ENCODE assay signal across 35 mouse cellular contexts in the genomic region with DNA sequence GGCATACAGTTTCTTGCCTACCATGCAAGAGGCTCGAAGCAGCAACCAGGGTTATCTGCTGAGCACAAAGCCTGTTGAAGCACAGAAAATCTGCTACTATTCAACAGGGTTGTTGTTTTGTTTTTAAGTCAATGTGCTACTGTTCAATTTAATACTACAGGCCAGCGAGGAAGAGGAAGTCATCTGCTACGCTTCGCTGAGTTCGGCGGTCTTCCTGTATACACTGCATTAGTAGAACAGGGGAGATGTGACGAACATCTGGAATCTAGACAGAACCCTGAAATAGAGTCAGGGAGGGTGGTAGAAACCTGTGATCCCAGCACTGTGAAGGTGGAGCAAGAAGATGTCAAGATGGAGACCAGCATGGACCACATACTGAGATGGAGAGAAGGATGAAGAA. TPM values are rescaled to one million over a fixed set of nuclear protein-coding genes. Genes with fewer than 3 reads are reported as not detected.
DNase-seq lines count a peak whose midpoint lies in the region; ATAC-seq and TF ChIP-seq lines count a peak whose summit lies in the region.
"Had no signal": no experiment of that assay in that cellular context is flagged by ENCODE, and none has a peak within 500 bp of the region (broad histone marks: within the 10 kb centered on the region; RNA-seq: fewer than 3 reads in every experiment).

No protein-coding gene starts in this region.

- no peak for TF ChIP-seq CTCF in G1E (IDR thresholded peaks at IDR 0.05; ENCODE audit: low read depth, low read length)

- ATAC-seq in G1E (ENCODE audit: extremely low read depth, insufficient number of reproducible peaks, low FRiP score, poor library complexity, severe bottlenecking), result peak; percentile 78
- ATAC-seq: activated CD4-positive, CD25-positive, alpha-beta regulatory T cell, adult 4 months; forebrain, embryonic 15.5 days; hindbrain, postnatal 0 days; inflammation-experienced regulatory T-cells, adult 6 months had no signal

- DNase-seq in spleen, adult 12 weeks (ENCODE audit: low spot score), result peak; percentile 18
- DNase-seq in spleen, postnatal 4 days (ENCODE audit: low spot score in 2 of 2), result no peak
- DNase-seq in G1E (ENCODE audit: low spot score), result no peak
- peak; percentile 45 to 59 for DNase-seq in spleen, adult 18-20 months
- DNase-seq in splenic B cell, adult 2 months (ENCODE audit: low read depth, low spot score), result peak; percentile 79
- no peak for DNase-seq in layer of hippocampus, postnatal 25 days (ENCODE audit: extremely low spot score in 1 of 2, low spot score in 1 of 2)
- DNase-seq in retina, postnatal 1 day, result no peak
- DNase-seq in adrenal gland, postnatal 36 days, result no peak
- DNase-seq: adrenal gland, adult 8-10 months; adrenal gland, postnatal 25 days; cerebellum, adult 11 months; cerebellum, adult 2 months; cerebellum, postnatal 10 days; cerebellum, postnatal 36 days; embryo, embryonic 11 days; gastrocnemius, postnatal 10 days; gastrocnemius, postnatal 36 days; heart, adult 2 months; heart, postnatal 14 days; heart, postnatal 4 days had no signal

- peaks cover 24% of the 10 kb centered on the region; the same call in 1 of the 2 replicates for H3K27me3 ChIP-seq in G1E (ENCODE audit: insufficient read depth, low read length)
- no peaks in the 10 kb centered on the region for H3K27me3 ChIP-seq in splenic B cell, adult 2 months (ENCODE audit: control insufficient read depth, insufficient read depth, low read length, poor library complexity, severe bottlenecking)
- H3K27me3 ChIP-seq: embryonic facial prominence, embryonic 13.5 days; forebrain, embryonic 12.5 days; forebrain, embryonic 15.5 days; heart, embryonic 13.5 days had no signal

- H3K9me3 ChIP-seq in G1E (replicated peaks), result no peaks in the 10 kb centered on the region
- H3K9me3 ChIP-seq: embryonic facial prominence, embryonic 10.5 days; embryonic facial prominence, embryonic 13.5 days; forebrain, embryonic 12.5 days; forebrain, embryonic 15.5 days; heart, embryonic 10.5 days; heart, embryonic 13.5 days had no signal

- H3K36me3 ChIP-seq in G1E (replicated peaks), result no peaks in the 10 kb centered on the region
- H3K36me3 ChIP-seq in splenic B cell, adult 2 months (ENCODE audit: control insufficient read depth, insufficient read depth, low read length, poor library complexity, severe bottlenecking), result no peaks in the 10 kb centered on the region
- H3K36me3 ChIP-seq: embryonic facial prominence, embryonic 10.5 days; embryonic facial prominence, embryonic 13.5 days; forebrain, embryonic 12.5 days; forebrain, embryonic 15.5 days; heart, embryonic 10.5 days; heart, embryonic 13.5 days had no signal

- no peak overlapping the region for H3K4me3 ChIP-seq in G1E (ENCODE audit: low read depth, low read length)
- H3K4me3 ChIP-seq: embryonic facial prominence, embryonic 10.5 days; embryonic facial prominence, embryonic 13.5 days; erythroblast, embryonic 14.5 days; forebrain, embryonic 12.5 days; forebrain, embryonic 15.5 days; heart, adult 2 months; heart, embryonic 10.5 days; heart, embryonic 13.5 days had no signal

- H3K4me1 ChIP-seq in G1E (ENCODE audit: insufficient read depth, low read depth, low read length), result peaks cover 4% of the 10 kb centered on the region
- H3K4me1 ChIP-seq: embryonic facial prominence, embryonic 10.5 days; embryonic facial prominence, embryonic 13.5 days; forebrain, embryonic 12.5 days; forebrain, embryonic 15.5 days; heart, embryonic 10.5 days; heart, embryonic 13.5 days had no signal

RNA-seq across cellular contexts. Expression of a gene that starts 8.4 kb away (rescaled TPM):
- total RNA-seq in G1E (2014; fragmentation: Nextera tagmentation) (not detected in 2 replicates), G1E (2017) (not detected in 2 replicates)
- polyA plus RNA-seq in G1E (2012), result not detected in 2 replicates
- total RNA-seq in layer of hippocampus, postnatal 25 days (2021), result not detected
- not detected for total RNA-seq in adrenal gland, postnatal 36 days (2021)
- total RNA-seq: adrenal gland, adult 8-10 months; adrenal gland, postnatal 25 days; gastrocnemius, adult 18-20 months; gastrocnemius, postnatal 10 days; gastrocnemius, postnatal 36 days; granulocyte monocyte progenitor cell, adult 5-6 weeks; heart, adult 2 months; heart, postnatal 14 days; heart, postnatal 4 days; hindbrain, postnatal 0 days had no signal
- polyA plus RNA-seq: activated CD4-positive, CD25-positive, alpha-beta regulatory T cell, adult 4 months; cerebellum, adult 2 months; embryonic facial prominence, embryonic 10.5 days; embryonic facial prominence, embryonic 13.5 days; erythroblast, embryonic 14.5 days; forebrain, embryonic 12.5 days; forebrain, embryonic 15.5 days; heart, adult 2 months; heart, embryonic 10.5 days; heart, embryonic 13.5 days; heart, embryonic 16.5 days; hindbrain, embryonic 11.5 days; hindbrain, embryonic 14.5 days; hindbrain, postnatal 0 days; inflammation-experienced regulatory T-cells, adult 6 months had no signal

RNA-seq across cellular contexts. Expression of a gene that starts 8.5 kb away (rescaled TPM):
- not detected in 2 replicates for total RNA-seq in G1E (2014; fragmentation: Nextera tagmentation)
- total RNA-seq in G1E (2017), result 0.11 and 0.23 TPM in 2 replicates
- not detected in 2 replicates for polyA plus RNA-seq in G1E (2012)
- total RNA-seq in layer of hippocampus, postnatal 25 days (2021), result 1 to 10 TPM in 1 of 2 experiments, under 1 TPM in 1; 0.94 to 1.2 TPM
- total RNA-seq in adrenal gland, postnatal 36 days (2021), result not detected
- total RNA-seq: adrenal gland, adult 8-10 months; adrenal gland, postnatal 25 days; gastrocnemius, adult 18-20 months; gastrocnemius, postnatal 36 days; granulocyte monocyte progenitor cell, adult 5-6 weeks; heart, adult 2 months; heart, postnatal 14 days; heart, postnatal 4 days had no signal
- polyA plus RNA-seq: activated CD4-positive, CD25-positive, alpha-beta regulatory T cell, adult 4 months had no signal

RNA-seq across cellular contexts. Expression of a gene that starts 15.3 kb away (rescaled TPM):
- total RNA-seq in G1E (2014; fragmentation: Nextera tagmentation), result not detected in 2 replicates
- 0.06 and 0.11 TPM in 2 replicates for total RNA-seq in G1E (2017)
- polyA plus RNA-seq in G1E (2012), result not detected in 2 replicates
- total RNA-seq in layer of hippocampus, postnatal 25 days (2021), result 10 to 100 TPM; 15.6 to 18.6 TPM
- total RNA-seq in adrenal gland, postnatal 36 days (2021), result 1 to 10 TPM; 1.1 to 2.4 TPM
- total RNA-seq: granulocyte monocyte progenitor cell, adult 5-6 weeks had no signal
- polyA plus RNA-seq: erythroblast, embryonic 14.5 days had no signal

RNA-seq across cellular contexts. Expression of a gene that starts 21.0 kb away (rescaled TPM):
- total RNA-seq in G1E (2014; fragmentation: Nextera tagmentation) (82.2 and 121 TPM in 2 replicates), G1E (2017) (18.9 and 21.4 TPM in 2 replicates)
- polyA plus RNA-seq in G1E (2012), result 72.3 and 76.3 TPM in 2 replicates
- total RNA-seq in layer of hippocampus, postnatal 25 days (2021), result 1 to 10 TPM; 1.6 to 2.0 TPM
- 1 to 10 TPM; 4.8 to 5.3 TPM for total RNA-seq in adrenal gland, postnatal 36 days (2021)

RNA-seq across cellular contexts. Expression of a gene that starts 21.0 kb away (rescaled TPM):
- total RNA-seq in G1E (2014; fragmentation: Nextera tagmentation) (52.4 and 52.8 TPM in 2 replicates), G1E (2017) (66.0 and 66.5 TPM in 2 replicates)
- 82.8 and 84.1 TPM in 2 replicates for polyA plus RNA-seq in G1E (2012)
- total RNA-seq in layer of hippocampus, postnatal 25 days (2021), result 10 to 100 TPM; 19.5 to 20.3 TPM
- 10 to 100 TPM; 16.4 to 19.7 TPM for total RNA-seq in adrenal gland, postnatal 36 days (2021)

Comparison
In these comparisons a context has a peak if more than half of its experiments do, and no peak if none do; other contexts are left out.
1. DNase-seq: peak in spleen, adult 12 weeks (single experiment), spleen, adult 18-20 months (2 of 2) and splenic B cell, adult 2 months (single experiment); none in spleen, postnatal 4 days (0 of 2), G1E (single experiment), layer of hippocampus, postnatal 25 days (0 of 2), retina, postnatal 1 day (single experiment) and adrenal gland, postnatal 36 days (0 of 2).
2. RNA of a gene that starts 15.3 kb away (total RNA-seq): 15.6 to 18.6 TPM in layer of hippocampus, postnatal 25 days; 1.1 to 2.4 TPM in adrenal gland, postnatal 36 days and 0.06 to 0.11 TPM in G1E; every median in the first group is over 4 times any median in the second.